Mouse (Mus musculus) urinary bladder, adult 18-20 months (tissue): ENCODE measurements around the gene Nme1.

ENCODE experiments used
- DNase-seq, 2 experiments: peaks; one replicate each; pipeline ENCODE4 v3.0.0; 2022; ENCODE audit warnings: low spot score in 2 of 2, mixed read lengths in 2 of 2

Gene Nme1

GRCm38 (mm10) chr11:93968005-93968847, at the start of gene Nme1, which contains the start of gene Gm20390:
Gene Nme1, minus strand, starts transcription at chr11:93968521.
Gene Gm20390, minus strand, starts transcription at chr11:93968293.
- DNase-seq, result peak; percentile 93 to 97

- DNase-seq, result no peak
Observed at GRCm38 (mm10) chr11:94003346-94003745, 35.0 kb upstream of the Nme1 start.

DNA sequence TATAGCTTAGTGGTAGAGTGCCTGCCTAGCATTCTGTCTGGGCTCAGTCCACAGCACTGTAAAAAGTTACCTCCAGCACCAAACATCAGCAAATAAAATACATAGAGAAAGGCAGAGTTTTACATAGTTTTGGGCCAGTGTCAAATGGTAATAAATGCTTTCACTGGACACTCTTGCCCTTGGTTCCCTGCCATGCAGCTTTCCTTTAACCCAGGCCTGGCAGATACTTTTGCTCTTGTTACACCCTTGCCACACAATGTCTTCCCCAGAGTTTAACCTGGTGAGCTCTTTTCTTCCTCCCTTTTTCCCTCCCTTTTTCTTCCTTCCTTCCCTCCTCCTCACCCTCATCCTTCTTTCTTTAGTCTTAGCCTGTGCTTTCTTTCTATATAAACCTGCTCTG, 31.0 kb upstream of the Nme1 start:
- no peak for DNase-seq

DNA sequence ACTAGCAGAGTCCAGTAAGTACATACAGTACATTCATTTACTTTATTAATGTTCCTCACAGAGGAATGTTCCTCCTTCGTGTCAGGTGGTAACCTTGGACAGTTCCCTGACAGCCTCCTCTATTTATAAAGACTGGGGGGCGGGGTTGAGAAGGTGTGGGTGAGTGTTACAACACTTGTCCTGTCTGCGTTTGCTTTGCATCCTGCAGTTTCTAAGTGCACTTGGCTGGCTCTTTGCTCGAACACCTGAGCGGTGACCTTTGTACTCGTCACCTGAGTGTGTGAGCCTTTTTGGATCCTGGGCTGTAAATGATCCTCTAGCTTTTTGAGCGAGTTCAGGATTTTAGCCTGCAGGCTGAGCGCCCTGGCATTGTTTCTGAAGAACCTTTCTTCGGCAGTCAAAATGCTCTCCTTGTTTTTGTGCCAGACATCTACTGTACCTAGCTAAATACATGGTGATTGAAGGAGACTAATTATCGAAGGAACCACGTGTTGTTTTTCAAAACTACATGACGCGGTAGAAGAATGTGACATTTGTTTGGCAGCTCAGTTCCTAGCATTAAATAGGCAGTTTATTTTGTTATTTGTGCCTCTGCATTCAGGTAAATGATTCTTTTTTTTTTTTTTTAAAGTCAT, 28.9 kb upstream of the Nme1 start:
- peak in 1 of 2 experiments; percentile 20 for DNase-seq

DNA sequence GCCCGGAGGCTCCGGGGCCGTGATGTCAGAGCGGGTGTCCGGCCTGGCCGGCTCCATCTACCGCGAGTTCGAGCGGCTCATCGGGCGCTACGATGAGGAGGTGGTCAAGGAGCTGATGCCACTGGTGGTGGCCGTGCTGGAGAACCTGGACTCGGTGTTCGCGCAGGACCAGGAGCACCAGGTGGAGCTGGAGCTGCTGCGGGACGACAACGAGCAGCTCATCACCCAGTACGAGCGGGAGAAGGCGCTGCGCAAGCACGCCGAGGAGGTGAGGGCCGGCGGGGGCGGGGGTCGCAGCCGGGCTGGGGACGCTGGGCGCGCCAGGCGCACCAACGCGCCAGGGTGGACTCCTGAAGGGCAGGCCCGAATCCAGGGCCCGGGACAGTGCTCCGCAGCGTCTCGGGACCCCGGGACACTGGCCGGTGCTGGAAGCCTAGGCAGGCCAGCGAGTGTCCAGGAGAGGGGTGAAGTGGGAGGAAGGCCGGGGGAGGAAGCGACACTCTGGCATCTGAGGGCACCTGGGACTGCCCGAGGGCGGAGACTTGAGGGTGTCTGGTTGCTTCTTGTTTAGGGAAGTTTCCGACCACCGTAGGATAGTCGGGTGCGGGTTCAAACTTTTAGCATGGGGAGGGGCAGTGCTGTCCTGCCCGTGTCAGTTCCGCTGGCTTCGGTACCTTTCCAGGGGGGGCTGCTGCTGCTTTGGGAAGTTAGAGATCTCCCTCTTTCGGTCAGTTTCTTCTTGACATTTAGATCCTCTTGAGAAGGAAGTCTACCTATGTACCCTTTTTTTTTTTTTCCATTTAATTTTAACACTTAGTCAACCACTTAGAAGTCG, 28.2 kb upstream of the Nme1 start:
- DNase-seq, result peak; percentile 13 to 51

- DNase-seq, result peak; percentile 81 to 92
Observed at GRCm38 (mm10) chr11:93995720-93996305, 27.5 kb upstream of the Nme1 start, which contains the start of gene Spag9. Gene Spag9, plus strand, starts transcription at chr11:93996091.

DNA sequence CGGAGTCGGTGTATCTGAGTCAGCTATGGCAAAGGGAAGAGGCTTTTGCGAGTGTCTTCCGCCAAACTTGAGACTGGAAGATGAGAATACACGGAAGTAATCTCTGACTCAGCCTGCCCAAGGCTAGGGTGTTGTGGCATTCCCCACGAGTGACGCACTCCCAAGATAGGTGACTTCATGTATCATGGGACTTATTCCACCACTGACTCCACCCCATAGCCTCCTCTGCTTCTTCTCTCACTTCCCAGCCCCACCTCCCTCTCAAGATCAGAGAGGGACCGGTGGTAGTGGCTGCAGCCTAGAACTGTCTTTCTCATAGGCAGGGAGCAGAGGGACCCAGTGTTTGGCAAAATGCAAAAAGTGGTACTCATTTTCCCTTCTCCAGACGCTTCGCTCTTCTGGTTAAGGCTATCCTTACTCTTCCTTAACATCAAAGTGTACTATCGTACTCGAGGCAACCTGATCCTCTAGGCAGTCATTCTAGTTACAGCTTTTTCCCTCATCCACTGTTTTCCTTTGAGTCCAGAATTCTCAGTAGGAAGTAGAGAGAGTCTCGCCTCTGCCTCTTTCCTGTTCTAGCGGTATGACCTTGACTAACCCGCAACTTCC, 26.9 kb upstream of the Nme1 start:
- peak; percentile 66 to 89 for DNase-seq

DNA sequence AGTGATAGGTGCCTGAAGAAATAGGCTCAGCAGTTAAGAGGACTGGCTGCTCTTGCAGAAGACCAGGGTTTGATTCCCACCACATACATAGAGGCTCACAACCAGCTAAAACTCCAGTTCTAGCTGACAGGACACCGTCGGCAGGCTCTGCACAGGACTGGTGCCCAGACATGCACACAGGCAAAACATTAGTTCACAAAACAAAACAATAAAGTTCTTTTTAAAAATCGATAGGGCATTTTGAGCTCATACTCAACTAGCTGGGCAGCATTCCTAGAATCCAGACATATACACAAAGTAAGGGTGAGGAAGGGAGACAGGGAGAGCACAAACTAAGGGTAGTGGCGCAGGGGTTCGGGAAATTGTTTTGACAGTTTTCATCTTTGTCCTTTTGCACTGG, 26.2 kb upstream of the Nme1 start:
- peak in 1 of 2 experiments; percentile 18 for DNase-seq

DNA sequence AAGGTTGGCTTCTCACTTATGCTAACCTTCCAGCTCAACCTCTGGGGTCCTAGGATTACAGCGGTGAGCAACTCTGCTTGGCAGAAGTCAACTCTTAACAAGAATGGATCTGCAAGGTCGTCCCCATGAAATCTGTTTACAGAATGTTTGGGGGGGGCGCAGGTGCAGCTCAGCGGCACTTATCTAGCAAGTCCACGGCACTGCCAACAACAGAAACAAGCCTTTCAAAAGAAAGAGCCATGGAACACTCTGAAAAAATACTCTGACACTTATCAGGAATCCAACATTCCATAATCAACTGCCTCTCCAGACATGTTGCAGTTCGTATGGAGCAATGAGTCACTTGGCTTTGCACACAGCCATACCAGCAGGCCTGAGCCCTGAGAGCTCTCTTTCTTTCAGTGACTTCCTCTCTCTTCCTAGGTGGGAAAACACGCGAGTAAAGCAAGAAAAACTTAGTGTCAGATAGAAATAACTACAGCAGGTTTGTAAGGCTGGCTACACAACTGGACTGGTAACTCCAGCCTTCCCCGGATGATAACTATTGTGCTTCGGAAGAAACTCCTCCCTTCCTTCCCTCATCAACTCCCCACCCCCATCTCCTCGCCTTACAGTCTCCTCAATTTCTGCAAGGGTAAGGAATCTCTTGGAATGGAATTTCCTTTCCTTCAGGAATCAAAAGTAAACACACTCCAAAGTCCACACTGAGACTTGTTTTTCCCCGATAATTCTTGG, 20.2 kb upstream of the Nme1 start:
- no peak for DNase-seq

- no peak for DNase-seq
Observed at GRCm38 (mm10) chr11:93987625-93988327, 19.5 kb upstream of the Nme1 start.

- DNase-seq, result no peak
Observed at GRCm38 (mm10) chr11:93987026-93987425, 18.7 kb upstream of the Nme1 start.

DNA sequence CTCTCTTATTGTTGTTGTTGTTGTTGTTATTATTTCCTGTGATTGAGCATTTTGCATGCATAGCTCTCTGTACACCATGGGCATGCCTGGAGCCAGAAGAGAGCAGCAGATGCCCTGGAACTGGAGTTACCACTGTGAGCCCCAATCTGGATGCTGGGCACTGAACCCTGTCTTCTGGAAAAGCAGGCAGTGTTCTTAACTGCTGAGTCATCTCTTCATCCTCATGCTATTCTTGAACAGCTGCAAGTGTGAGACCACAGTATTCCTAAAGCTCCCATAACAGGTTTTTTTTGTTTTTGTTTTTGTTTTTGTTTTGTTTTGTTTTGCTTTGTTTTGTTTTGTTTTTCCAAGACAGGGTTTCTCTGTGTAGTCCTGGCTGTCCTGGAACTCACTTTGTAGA, 18.0 kb upstream of the Nme1 start:
- no peak for DNase-seq

- DNase-seq, result no peak
Observed at GRCm38 (mm10) chr11:93985265-93985664, 16.9 kb upstream of the Nme1 start.

GRCm38 (mm10) chr11:93984619-93985018, 16.3 kb upstream of the Nme1 start:
- no peak for DNase-seq

DNA sequence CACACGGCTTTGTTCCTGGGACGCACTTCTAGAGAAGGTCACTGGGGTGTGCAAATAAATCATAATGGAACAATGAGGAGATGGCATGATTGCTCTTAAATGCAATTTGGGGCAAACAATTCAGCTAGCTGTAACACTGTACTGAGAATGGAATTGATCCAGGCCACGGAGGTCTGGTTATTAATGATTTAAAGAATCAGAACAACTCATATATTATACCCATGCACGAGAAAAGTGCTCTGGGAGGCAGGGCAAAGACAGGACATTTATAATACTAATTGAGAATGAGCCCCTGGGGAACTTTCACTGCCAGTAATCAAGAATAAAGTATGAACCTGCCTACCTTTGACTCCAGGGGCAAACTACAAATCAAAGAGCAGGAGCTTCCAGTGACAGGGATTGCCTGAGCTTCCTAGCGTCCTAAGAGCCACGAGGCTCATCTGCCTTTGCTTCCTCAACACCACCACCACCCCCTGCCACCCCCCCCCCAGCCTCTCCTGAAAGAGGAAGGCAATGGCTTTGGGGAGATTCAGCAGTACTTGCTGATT, 11.3 kb upstream of the Nme1 start:
- DNase-seq, result no peak

- no peak for DNase-seq
Observed at GRCm38 (mm10) chr11:93972951-93973350, 4.6 kb upstream of the Nme1 start.

GRCm38 (mm10) chr11:93969799-93970198, 1.5 kb upstream of the Nme1 start:
- DNase-seq, result no peak

- no peak for DNase-seq
Observed at GRCm38 (mm10) chr11:93969171-93969570, 850 bp upstream of the Nme1 start.

- DNase-seq, result no peak
Observed at GRCm38 (mm10) chr11:93968848-93969128, 467 bp upstream of the Nme1 start.

DNA sequence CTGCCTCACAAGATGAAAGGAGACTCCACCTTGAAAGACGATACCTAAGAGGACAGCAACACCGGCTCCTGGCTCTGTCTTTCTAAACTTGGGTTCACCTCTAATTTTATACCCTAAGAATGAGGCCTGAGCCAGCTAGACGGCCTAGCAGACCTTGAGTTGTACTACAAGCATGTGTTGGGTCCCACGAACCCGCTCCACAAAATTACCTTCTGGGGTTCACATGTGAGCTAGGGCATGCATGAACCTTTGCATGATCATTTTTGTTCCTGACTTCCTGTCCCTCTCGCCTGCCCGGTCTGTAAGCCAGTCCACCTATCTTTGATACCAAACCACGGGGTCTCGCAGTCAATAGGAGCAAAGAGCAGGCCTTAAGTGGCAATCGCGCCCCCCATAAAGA, 940 bp downstream of the Nme1 start:
- DNase-seq, result no peak
